Mouse (Mus musculus) liver, embryonic 14.5 days (tissue): ENCODE results near the gene Gadd45gip1.

ENCODE experiments used
- CTCF ChIP-seq: IDR thresholded peaks from 2 replicates; pipeline ENCODE4 v1.5.1; 2016; ENCODE audit warnings: antibody characterized with exemption, low read depth, control low read depth
- EP300 ChIP-seq: IDR thresholded peaks from 2 replicates; pipeline ENCODE4 v1.6.1; 2016; ENCODE audit warnings: antibody characterized with exemption, low read depth

DNA sequence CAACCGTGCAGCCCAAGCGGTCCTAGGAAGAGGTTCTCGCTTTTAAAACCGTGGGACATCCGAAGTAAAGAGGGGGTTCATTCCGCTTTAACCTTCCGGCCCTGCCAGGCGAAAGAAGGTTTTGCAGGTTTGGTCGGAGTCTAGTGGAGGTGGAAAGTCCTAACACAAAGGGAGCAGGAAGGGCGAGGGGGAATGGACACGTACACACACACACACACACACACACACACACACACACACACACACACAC, 45.9 kb upstream of the Gadd45gip1 start:
- no peak for TF ChIP-seq CTCF
- no peak for TF ChIP-seq EP300
